Mouse (Mus musculus) ES-E14 (cell line): Measurements from ENCODE around the gene Gpc6. TPM values are rescaled to one million over a fixed set of nuclear protein-coding genes. Genes with fewer than 3 reads are reported as not detected.

Experiments
- DNase-seq: peaks from one replicate; pipeline ENCODE4 v3.0.0-alpha.2; 2013; ENCODE audit warnings: low read depth, low spot score
- H3K27ac ChIP-seq: 2 replicates; pipeline ENCODE4 v1.5.1; 2012; ENCODE audit warnings: low read depth, mild to moderate bottlenecking, low read length, moderate library complexity, mixed read lengths; ENCODE audit not compliant: poor library complexity, insufficient read depth, severe bottlenecking
- H3K36me3 ChIP-seq: 2 replicates; pipeline ENCODE4 v1.6.1; 2012; ENCODE audit warnings: mild to moderate bottlenecking, low read length, moderate library complexity, mixed read lengths; ENCODE audit not compliant: control insufficient read depth, poor library complexity, insufficient read depth, severe bottlenecking
- H3K4me1 ChIP-seq, 2 experiments: fragments of 150-350 bp in 1 of 2; sonication (generic) in 1 of 2; 2 replicates each; pipeline ENCODE4 v1.6.1; 2012; ENCODE audit warnings: low read length in 2 of 2, mild to moderate bottlenecking in 1 of 2, mixed read lengths in 1 of 2; ENCODE audit not compliant: control insufficient read depth in 2 of 2, insufficient read depth in 2 of 2, poor library complexity in 1 of 2
- H3K4me3 ChIP-seq, 2 experiments: fragments of 150-350 bp in 1 of 2; sonication (generic) in 1 of 2; 2 replicates each; pipeline ENCODE4 v1.5.1; 2012; ENCODE audit warnings: low read length in 2 of 2, low read depth in 1 of 2, mild to moderate bottlenecking in 1 of 2, mixed read lengths in 1 of 2; ENCODE audit not compliant: insufficient read depth in 1 of 2, poor library complexity in 1 of 2, severe bottlenecking in 1 of 2
- H3K9ac ChIP-seq: 2 replicates; pipeline ENCODE4 v1.6.1; 2012; ENCODE audit warnings: low read depth, mild to moderate bottlenecking, low read length, mixed read lengths; ENCODE audit not compliant: poor library complexity, insufficient read depth, severe bottlenecking
- H3K9me3 ChIP-seq: fragments of 150-350 bp; sonication (generic); 2 replicates; pipeline ENCODE4 v1.6.1; 2012; ENCODE audit warnings: low read depth, mild to moderate bottlenecking, low read length; ENCODE audit not compliant: control insufficient read depth, insufficient read depth
- CHD2 ChIP-seq: IDR thresholded peaks from 2 replicates; pipeline ENCODE4 v1.6.1; 2014; ENCODE audit warnings: mild to moderate bottlenecking, low read depth, low read length, inconsistent platforms
- HCFC1 ChIP-seq: IDR thresholded peaks from 2 replicates; pipeline ENCODE4 v1.6.1; 2012; ENCODE audit warnings: low read length, inconsistent platforms, borderline replicate concordance; ENCODE audit not compliant: insufficient read depth
- MAFK ChIP-seq: IDR thresholded peaks from 2 replicates; pipeline ENCODE4 v1.6.1; 2014; ENCODE audit warnings: mild to moderate bottlenecking, low read depth, low read length, inconsistent platforms; ENCODE audit not compliant: insufficient read depth
- ZC3H11A ChIP-seq: IDR thresholded peaks from 2 replicates; pipeline ENCODE4 v1.6.1; 2012; ENCODE audit warnings: low read depth, mild to moderate bottlenecking, inconsistent platforms, low read length, borderline replicate concordance
- ZNF384 ChIP-seq: IDR thresholded peaks from 2 replicates; pipeline ENCODE4 v1.6.1; 2012; ENCODE audit warnings: low read depth, low read length, inconsistent platforms
- in situ Hi-C, 2 experiments: fragments of 600-800 bp; cut with MboI; formaldehyde crosslinking; loops; one replicate each; pipeline ENCODE4 v1.15.1; 2025; ENCODE audit warnings: low sequenced_read_pairs in 2 of 2, inconsistent platforms in 1 of 2; ENCODE audit not compliant: unreplicated experiment in 2 of 2
- total RNA-seq: library from RNA; depleted of rRNA; stranded (reverse); fragments of 300-350 nt; gene quantifications from 2 replicates; pipeline ENCODE4 v1.2.3, GENCODE M21; 2012

The Gpc6 gene
- total RNA-seq, 1 experiment: 3.2 TPM

DNA sequence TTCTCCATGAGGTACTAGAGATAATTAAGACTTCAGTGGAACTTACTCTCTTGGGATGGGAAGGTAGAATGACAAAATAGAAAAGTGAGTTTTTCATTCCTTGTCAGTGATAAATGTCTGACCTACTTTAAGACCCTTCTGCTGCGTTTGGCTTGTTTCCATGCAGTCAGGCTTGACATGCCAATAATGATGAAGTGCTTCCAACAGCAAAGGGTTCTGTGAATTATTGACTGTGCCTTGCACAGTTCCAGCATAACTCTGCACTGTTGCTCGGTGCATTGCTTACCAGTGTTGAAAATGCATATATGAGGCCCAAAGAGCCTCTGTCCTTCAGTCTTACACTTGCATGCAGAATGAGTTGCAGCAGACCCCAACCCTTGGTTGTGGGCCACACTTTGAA is 548.3 kb downstream of the Gpc6 start:
- H3K27ac ChIP-seq: no peak overlapping the region
- H3K4me1 ChIP-seq: no peaks in the 10 kb centered on the region
- in situ Hi-C loops: no loop called here
- H3K36me3 ChIP-seq: no peaks in the 10 kb centered on the region
- no peaks in the 10 kb centered on the region for H3K9me3 ChIP-seq
- H3K4me3 ChIP-seq: no peak overlapping the region
- H3K9ac ChIP-seq: no peak overlapping the region
- DNase-seq: no peak
- TF ChIP-seq CHD2: no peak

- Histone ChIP-seq H3K4me3 (no peak overlapping the region), H3K9me3 (no peaks in the 10 kb centered on the region), H3K9ac (no peak overlapping the region), H3K36me3 (no peaks in the 10 kb centered on the region), H3K27ac (no peak overlapping the region), H3K4me1 (no peaks in the 10 kb centered on the region)
- no peak for DNase-seq
- in situ Hi-C loops: no loop called here
- TF ChIP-seq ZC3H11A (no peak), MAFK (no peak), HCFC1 (no peak), ZNF384 (no peak), CHD2 (no peak)
Observed at GRCm38 (mm10) chr14:117478879-117479278, 553.8 kb downstream of the Gpc6 start.

DNA sequence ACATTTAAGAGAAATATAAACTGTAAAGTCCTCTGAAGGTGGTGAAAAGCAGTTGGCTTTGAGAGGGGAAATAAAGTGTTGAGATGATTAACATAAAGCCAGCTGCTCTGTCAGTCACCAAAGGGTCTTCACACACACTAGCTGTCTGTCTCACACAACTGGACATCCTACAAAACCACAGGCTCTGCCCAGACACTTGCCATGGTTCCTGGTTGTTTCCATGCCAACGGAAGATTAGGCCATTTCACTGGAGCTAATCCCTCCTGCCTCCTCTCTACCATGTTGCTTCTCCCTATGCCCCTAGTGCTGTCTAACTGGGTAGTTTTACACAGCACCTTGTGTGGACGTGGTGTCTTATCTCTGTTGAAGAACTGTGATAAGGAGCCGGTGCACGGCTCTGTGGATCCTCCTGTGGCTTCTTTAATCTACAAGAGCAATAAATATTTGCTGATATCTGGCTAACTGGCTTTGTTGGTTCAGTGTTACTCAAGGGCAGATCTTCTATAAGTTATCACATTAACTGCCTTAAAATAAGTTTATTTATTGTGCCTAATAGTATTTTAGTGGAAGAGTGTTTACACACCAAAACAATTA is 562.1 kb downstream of the Gpc6 start:
- in situ Hi-C loops: no loop called here

DNA sequence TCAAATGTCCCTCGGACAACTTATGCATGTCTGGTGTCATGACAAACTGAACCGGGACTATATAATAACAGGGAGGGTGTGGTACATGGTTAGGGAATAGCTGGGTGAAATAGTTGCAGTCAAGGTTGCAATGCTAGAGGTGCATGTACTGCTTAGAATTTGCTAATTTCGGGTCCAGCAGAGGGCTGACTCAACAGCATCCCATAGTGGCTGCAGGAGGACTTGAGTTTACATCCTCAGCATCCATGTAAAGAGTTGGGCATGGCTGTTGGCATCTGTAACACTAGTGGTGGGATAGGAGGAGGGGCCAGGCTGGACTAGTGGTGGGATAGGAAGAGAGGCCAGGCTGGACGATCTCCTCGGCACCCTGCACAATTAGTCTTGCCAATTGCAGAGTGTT is 565.4 kb downstream of the Gpc6 start:
- in situ Hi-C loops: no loop called here
- Histone ChIP-seq H3K36me3 (no peaks in the 10 kb centered on the region), H3K4me1 (no peaks in the 10 kb centered on the region), H3K9me3 (no peaks in the 10 kb centered on the region), H3K9ac (no peak overlapping the region), H3K4me3 (no peak overlapping the region), H3K27ac (no peak overlapping the region)
- no peak for DNase-seq
- TF ChIP-seq HCFC1 (no peak), CHD2 (no peak), ZC3H11A (no peak), ZNF384 (no peak), MAFK (no peak)

More for the DNA sequence above, 562.1 kb downstream of the Gpc6 start:
- no peaks in the 10 kb centered on the region for H3K4me1 ChIP-seq
- H3K9me3 ChIP-seq: no peaks in the 10 kb centered on the region
- no peak for DNase-seq
- TF ChIP-seq CHD2 (no peak), MAFK (no peak), ZNF384 (no peak), HCFC1 (no peak)
- no peaks in the 10 kb centered on the region for H3K36me3 ChIP-seq
- H3K4me3 ChIP-seq: no peak overlapping the region
- H3K27ac ChIP-seq: no peak overlapping the region
- H3K9ac ChIP-seq: no peak overlapping the region

- no peak overlapping the region for H3K4me3 ChIP-seq
- TF ChIP-seq ZC3H11A: no peak
- TF ChIP-seq HCFC1: no peak
- no peak for TF ChIP-seq ZNF384
- TF ChIP-seq CHD2: no peak
- TF ChIP-seq MAFK: no peak
- no peak overlapping the region for H3K9ac ChIP-seq
- H3K27ac ChIP-seq: no peak overlapping the region
- DNase-seq: no peak
- in situ Hi-C loops: no loop called here
- H3K9me3 ChIP-seq: no peaks in the 10 kb centered on the region
- no peaks in the 10 kb centered on the region for H3K4me1 ChIP-seq
- H3K36me3 ChIP-seq: no peaks in the 10 kb centered on the region
Observed at GRCm38 (mm10) chr14:117495118-117495517, 570.0 kb downstream of the Gpc6 start.
